Mouse (Mus musculus): ENCODE measurements around the gene Olfr1145. TPM values are rescaled to one million over a fixed set of nuclear protein-coding genes. Genes with fewer than 3 reads are reported as not detected.

Gene Olfr1145
- not detected for total RNA-seq (2022)

- DNase-seq, result no peak
These were observed at the start of gene Olfr1145 for GRCm38 (mm10) chr2:87809522-87809921. Gene Olfr1145, plus strand, starts transcription at chr2:87809822.

GRCm38 (mm10) chr2:87776143-87776542 is 33.5 kb upstream of the Olfr1145 start:
- DNase-seq, result no peak

GRCm38 (mm10) chr2:87779183-87779582 is 30.4 kb upstream of the Olfr1145 start, which contains the start of gene Olfr152:
Gene Olfr152, plus strand, starts transcription at chr2:87779483.
- DNase-seq, result no peak

- no peak for DNase-seq
These were observed 9.3 kb upstream of the Olfr1145 start, which contains the start of gene Olfr1143 for GRCm38 (mm10) chr2:87800292-87800691. Gene Olfr1143, plus strand, starts transcription at chr2:87800592.

- no peak for DNase-seq
These were observed 20.6 kb downstream of the Olfr1145 start, which contains the start of gene Olfr1148 for GRCm38 (mm10) chr2:87830233-87830632. Gene Olfr1148, plus strand, starts transcription at chr2:87830533.

GRCm38 (mm10) chr2:87843693-87844092 is 34.1 kb downstream of the Olfr1145 start, which contains the start of gene Olfr1150-ps1:
Gene Olfr1150-ps1, plus strand, starts transcription at chr2:87843993.
- DNase-seq, result no peak

- DNase-seq, result no peak
These were observed 45.9 kb downstream of the Olfr1145 start, which contains the start of gene Olfr1151 for GRCm38 (mm10) chr2:87855562-87855961. Gene Olfr1151, plus strand, starts transcription at chr2:87855862.

Other genes starting within 250 kb of the Olfr1145 start
- gene Olfr1129, start 235.9 kb upstream of the Olfr1145 start, total RNA-seq (2022), result not detected
- not detected for gene Olfr1130, start 203.6 kb upstream of the Olfr1145 start, total RNA-seq (2022)
- gene Olfr1131, start 182.7 kb upstream of the Olfr1145 start, total RNA-seq (2022), result not detected
- gene Olfr1132, start 172.3 kb upstream of the Olfr1145 start, total RNA-seq (2022), result not detected
- not detected for gene Olfr1133, start 162.4 kb upstream of the Olfr1145 start, total RNA-seq (2022)
- not detected for gene Olfr1134, start 151.4 kb upstream of the Olfr1145 start, total RNA-seq (2022)
- gene Olfr1135, start 136.2 kb upstream of the Olfr1145 start, total RNA-seq (2022), result not detected
- gene Olfr1136, start 115.9 kb upstream of the Olfr1145 start, total RNA-seq (2022), result not detected
- not detected for gene Olfr1137, start 96.6 kb upstream of the Olfr1145 start, total RNA-seq (2022)
- gene Olfr1138, start 69.8 kb upstream of the Olfr1145 start, total RNA-seq (2022), result not detected
- gene Olfr1140, start 66.1 kb upstream of the Olfr1145 start, total RNA-seq (2022), result not detected
- not detected for gene Olfr1141, start 55.8 kb upstream of the Olfr1145 start, total RNA-seq (2022)
- gene Olfr152, start 30.3 kb upstream of the Olfr1145 start, total RNA-seq (2022), result not detected
- not detected for gene Olfr1143, start 9.2 kb upstream of the Olfr1145 start, total RNA-seq (2022)
- not detected for gene Olfr1148, start 20.7 kb downstream of the Olfr1145 start, total RNA-seq (2022)
- gene Olfr1150-ps1, start 34.2 kb downstream of the Olfr1145 start, total RNA-seq (2022), result not detected
- not detected for gene Olfr1151, start 46.0 kb downstream of the Olfr1145 start, total RNA-seq (2022)
- not detected for gene Olfr1152, start 56.7 kb downstream of the Olfr1145 start, total RNA-seq (2022)
- not detected for gene Olfr1153, start 85.1 kb downstream of the Olfr1145 start, total RNA-seq (2022)
- not detected for gene Olfr1154, start 95.3 kb downstream of the Olfr1145 start, total RNA-seq (2022)
- not detected for gene Olfr1155, start 135.3 kb downstream of the Olfr1145 start, total RNA-seq (2022)
- gene Olfr1156, start 143.3 kb downstream of the Olfr1145 start, total RNA-seq (2022), result not detected
- not detected for gene Olfr1157, start 158.5 kb downstream of the Olfr1145 start, total RNA-seq (2022)
- not detected for gene Olfr74, start 164.8 kb downstream of the Olfr1145 start, total RNA-seq (2022)
- gene Olfr1158, start 180.3 kb downstream of the Olfr1145 start, total RNA-seq (2022), result not detected
- gene Olfr1160, start 198.4 kb downstream of the Olfr1145 start, total RNA-seq (2022), result not detected
- not detected for gene Olfr1161, start 213.0 kb downstream of the Olfr1145 start, total RNA-seq (2022)
- gene Olfr73, start 227.9 kb downstream of the Olfr1145 start, total RNA-seq (2022), result not detected
- not detected for gene Olfr1162, start 241.3 kb downstream of the Olfr1145 start, total RNA-seq (2022)

Data from adrenal gland, adult 8-10 months (tissue).